Mouse (Mus musculus) A20 (cell line): ENCODE results near the gene Esr2.
A peak's percentile ranks its signal among the peaks of the same experiment; 100 is the strongest.
"Not testable (repeated sequence)": the region's sequence is repeated elsewhere in the genome, so short reads cannot be mapped to it uniquely, and the experiment has no call there.

Source experiments
- DNase-seq: peaks from one replicate; pipeline ENCODE4 v3.0.0-alpha.2; 2011; ENCODE audit warnings: low read depth, low spot score

The Esr2 gene

GRCm38 (mm10) chr12:76177000-76177863 lies at the start of gene Esr2:
Esr2 (minus strand) TSS chr12:76177259.
- DNase-seq = no peak

GRCm38 (mm10) chr12:76222104-76222503 lies 45.0 kb upstream of the Esr2 start:
- DNase-seq = not testable (repeated sequence)

- no peak for DNase-seq
These were observed 39.7 kb upstream of the Esr2 start for GRCm38 (mm10) chr12:76216716-76217115.

GRCm38 (mm10) chr12:76215121-76215520 lies 38.1 kb upstream of the Esr2 start:
- no peak for DNase-seq

GRCm38 (mm10) chr12:76209429-76209974 lies 32.4 kb upstream of the Esr2 start:
- no peak for DNase-seq

GRCm38 (mm10) chr12:76200326-76200725 lies 23.3 kb upstream of the Esr2 start:
- peak; percentile 21 for DNase-seq

- no peak for DNase-seq
These were observed 20.0 kb upstream of the Esr2 start for GRCm38 (mm10) chr12:76197071-76197470.

GRCm38 (mm10) chr12:76196709-76197054 lies 19.6 kb upstream of the Esr2 start:
- DNase-seq = peak; percentile 78

GRCm38 (mm10) chr12:76195912-76196708 lies 19.1 kb upstream of the Esr2 start:
- DNase-seq = peak; percentile 93

- DNase-seq = peak; percentile 31
These were observed 17.5 kb upstream of the Esr2 start for GRCm38 (mm10) chr12:76194526-76194925.

GRCm38 (mm10) chr12:76190940-76191339 lies 13.9 kb upstream of the Esr2 start:
- DNase-seq = peak; percentile 72

GRCm38 (mm10) chr12:76187849-76188248 lies 10.8 kb upstream of the Esr2 start:
- peak; percentile 37 for DNase-seq

- no peak for DNase-seq
These were observed 9.4 kb upstream of the Esr2 start for GRCm38 (mm10) chr12:76186473-76186872.

GRCm38 (mm10) chr12:76185167-76185816 lies 8.2 kb upstream of the Esr2 start:
- DNase-seq = no peak

- no peak for DNase-seq
These were observed 7.2 kb upstream of the Esr2 start for GRCm38 (mm10) chr12:76184271-76184670.

GRCm38 (mm10) chr12:76182831-76183230 lies 5.8 kb upstream of the Esr2 start:
- no peak for DNase-seq

GRCm38 (mm10) chr12:76181471-76181870 lies 4.4 kb upstream of the Esr2 start:
- no peak for DNase-seq

GRCm38 (mm10) chr12:76180442-76180841 lies 3.4 kb upstream of the Esr2 start:
- no peak for DNase-seq

GRCm38 (mm10) chr12:76179527-76179926 lies 2.5 kb upstream of the Esr2 start:
- no peak for DNase-seq

- no peak for DNase-seq
These were observed 2.0 kb upstream of the Esr2 start for GRCm38 (mm10) chr12:76179051-76179450.

GRCm38 (mm10) chr12:76177864-76178518 lies 932 bp upstream of the Esr2 start:
- peak; percentile 53 for DNase-seq
